Mouse (Mus musculus) heart, embryonic 13.5 days (tissue): ENCODE measurements around the gene Rfx3. TPM values are rescaled to one million over a fixed set of nuclear protein-coding genes. Genes with fewer than 3 reads are reported as not detected.

ENCODE experiments used
- ATAC-seq: fragments of 200-750 bp; cut with Nextera tagmentation; 2 replicates; pipeline ENCODE4 v1.8.0; 2017; ENCODE audit warnings: moderate TSS enrichment; ENCODE audit not compliant: insufficient number of reproducible peaks, low FRiP score, low TSS enrichment; ENCODE audit errors: extremely low read depth
- H3K27ac ChIP-seq: fragments of 300-500 bp; sonication (generic); replicated peaks from 2 replicates; pipeline ENCODE4 v1.5.1; 2015; ENCODE audit warnings: moderate library complexity, mild to moderate bottlenecking, inconsistent platforms
- H3K27me3 ChIP-seq: fragments of 300-500 bp; sonication (generic); replicated peaks from 2 replicates; pipeline ENCODE4 v1.6.1; 2015; ENCODE audit warnings: mild to moderate bottlenecking, inconsistent platforms
- H3K36me3 ChIP-seq: fragments of 300-500 bp; sonication (generic); 2 replicates; pipeline ENCODE4 v1.6.1; 2015; ENCODE audit warnings: mild to moderate bottlenecking, inconsistent platforms
- H3K4me1 ChIP-seq: fragments of 300-500 bp; sonication (generic); 2 replicates; pipeline ENCODE4 v1.6.1; 2015; ENCODE audit warnings: inconsistent platforms
- H3K4me2 ChIP-seq: fragments of 300-500 bp; sonication (generic); 2 replicates; pipeline ENCODE4 v1.6.1; 2015; ENCODE audit warnings: inconsistent platforms, mild to moderate bottlenecking, moderate library complexity
- H3K4me3 ChIP-seq: fragments of 300-500 bp; sonication (generic); 2 replicates; pipeline ENCODE4 v1.5.1; 2015; ENCODE audit warnings: moderate library complexity, mild to moderate bottlenecking, inconsistent platforms
- H3K9ac ChIP-seq: fragments of 300-500 bp; sonication (generic); 2 replicates; pipeline ENCODE4 v1.6.1; 2015; ENCODE audit warnings: inconsistent platforms, mild to moderate bottlenecking, moderate library complexity
- H3K9me3 ChIP-seq: fragments of 300-500 bp; sonication (generic); 2 replicates; pipeline ENCODE4 v1.6.1; 2016; ENCODE audit warnings: inconsistent platforms
- WGBS: fragments of 180-500 bp; shearing (Covaris S2); methylation state at CpG from one replicate; pipeline ENCODE4 v1.1.7; 2015; ENCODE audit warnings: mixed read lengths; 5-methylcytosine and 5-hydroxymethylcytosine counted together
- polyA plus RNA-seq: library from polyadenylated mRNA; unstranded; fragments of >200 nt; fragmentation: Nextera tagmentation; extraction: Ambion mirVana; gene quantifications from 2 replicates; pipeline ENCODE4 v1.2.1, GENCODE M21; 2015

The Rfx3 gene
- polyA plus RNA-seq, 1 experiment from 2014 or later = 5.4 TPM

GRCm38 (mm10) chr19:28002708-28003107, 8.3 kb downstream of the Rfx3 start:
- H3K9ac ChIP-seq = no peak overlapping the region
- 68% methylated on average over 3 of the region's 3 CpGs for WGBS
- ATAC-seq = no peak
- H3K4me3 ChIP-seq = no peak overlapping the region
- no peak overlapping the region for H3K4me2 ChIP-seq
- peaks cover 13% of the 10 kb centered on the region for H3K4me1 ChIP-seq
- no peaks in the 10 kb centered on the region for H3K27me3 ChIP-seq
- no peaks in the 10 kb centered on the region for H3K9me3 ChIP-seq
- peak overlapping the region; percentile 50; the same call in 1 of the 2 replicates for H3K27ac ChIP-seq
- H3K36me3 ChIP-seq = no peaks in the 10 kb centered on the region

- ATAC-seq = no peak
- Histone ChIP-seq H3K4me1 (no peaks in the 10 kb centered on the region), H3K4me2 (no peak overlapping the region), H3K9ac (no peak overlapping the region), H3K9me3 (no peaks in the 10 kb centered on the region), H3K4me3 (no peak overlapping the region), H3K27ac (no peak overlapping the region), H3K36me3 (no peaks in the 10 kb centered on the region), H3K27me3 (no peaks in the 10 kb centered on the region)
- WGBS = 83% methylated on average over 7 of the region's 7 CpGs
Observed at GRCm38 (mm10) chr19:27992800-27993199, 18.2 kb downstream of the Rfx3 start.

- WGBS = 85% methylated on average over 3 of the region's 3 CpGs
- no peak overlapping the region for H3K27ac ChIP-seq
- no peak for ATAC-seq
Observed at GRCm38 (mm10) chr19:27988746-27989145, 22.2 kb downstream of the Rfx3 start.

DNA sequence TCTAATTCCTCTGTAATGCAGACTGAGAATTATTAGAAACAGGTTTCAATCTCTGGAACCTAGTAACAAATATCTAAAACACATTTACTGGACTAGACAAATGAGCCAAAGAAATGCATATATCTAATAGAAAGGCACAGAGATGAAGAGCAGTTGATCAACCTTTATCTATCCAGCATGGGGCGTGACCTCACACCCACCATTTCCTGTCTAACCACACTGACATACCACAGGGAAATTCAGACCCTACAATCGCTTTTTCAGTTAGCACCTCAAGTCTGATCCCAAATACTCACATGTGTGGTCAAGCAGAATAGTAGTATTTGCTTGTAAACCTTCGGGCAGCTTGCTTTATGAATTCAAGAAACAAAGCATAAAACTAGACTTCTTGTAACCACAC, 43.4 kb downstream of the Rfx3 start:
- H3K9me3 ChIP-seq = 0 out of 2 replicates have a peak, but pooled peaks cover 4% of the 10 kb centered on the region
- H3K4me2 ChIP-seq = no peak overlapping the region
- H3K27me3 ChIP-seq = no peaks in the 10 kb centered on the region
- no peak overlapping the region for H3K4me3 ChIP-seq
- H3K4me1 ChIP-seq = peaks cover 4% of the 10 kb centered on the region
- H3K9ac ChIP-seq = no peak overlapping the region
- 70% methylated on average over 3 of the region's 3 CpGs for WGBS
- H3K36me3 ChIP-seq = 0 out of 2 replicates have a peak, but pooled peaks cover 6% of the 10 kb centered on the region
- no peak for ATAC-seq
- no peak overlapping the region for H3K27ac ChIP-seq

More at GRCm38 (mm10) chr19:27988746-27989145, 22.2 kb downstream of the Rfx3 start:
- Histone ChIP-seq H3K4me3 (no peak overlapping the region), H3K36me3 (no peaks in the 10 kb centered on the region), H3K27me3 (no peaks in the 10 kb centered on the region), H3K4me1 (peaks cover 6% of the 10 kb centered on the region; the same call in 1 of the 2 replicates), H3K9me3 (no peaks in the 10 kb centered on the region), H3K4me2 (no peak overlapping the region), H3K9ac (no peak overlapping the region)

GRCm38 (mm10) chr19:27961271-27961670, 49.7 kb downstream of the Rfx3 start:
- Histone ChIP-seq H3K9me3 (no peaks in the 10 kb centered on the region), H3K4me2 (no peak overlapping the region), H3K36me3 (no peaks in the 10 kb centered on the region), H3K9ac (no peak overlapping the region), H3K4me1 (peaks cover 4% of the 10 kb centered on the region), H3K27me3 (no peaks in the 10 kb centered on the region), H3K4me3 (no peak overlapping the region), H3K27ac (no peak overlapping the region)
- 84% methylated on average over 3 of the region's 3 CpGs for WGBS
- ATAC-seq = no peak

DNA sequence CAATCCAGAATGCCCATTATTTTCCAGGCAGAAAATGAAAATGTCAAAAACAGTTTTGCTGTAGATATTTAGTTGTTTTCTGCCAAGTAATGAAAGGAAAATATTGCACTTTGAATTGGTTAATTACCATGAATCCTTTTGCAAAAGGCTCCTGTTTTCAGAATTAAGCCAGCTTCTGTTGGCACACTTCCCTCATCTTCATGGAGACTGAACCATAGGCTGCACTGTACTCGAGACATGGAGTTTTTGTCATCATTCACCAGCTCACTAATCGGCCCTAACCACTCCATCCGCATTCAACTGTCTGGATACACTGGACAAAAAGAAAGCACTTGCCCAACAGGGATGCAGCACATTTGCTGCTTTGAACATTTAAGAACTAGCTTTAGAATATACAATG, 75.5 kb downstream of the Rfx3 start:
- Histone ChIP-seq H3K27me3 (no peaks in the 10 kb centered on the region), H3K27ac (no peak overlapping the region), H3K4me1 (0 out of 2 replicates have a peak, but pooled peaks cover 3% of the 10 kb centered on the region), H3K36me3 (no peaks in the 10 kb centered on the region), H3K4me2 (no peak overlapping the region), H3K4me3 (no peak overlapping the region), H3K9me3 (no peaks in the 10 kb centered on the region), H3K9ac (no peak overlapping the region)
- 65% methylated on average over 3 of the region's 3 CpGs for WGBS
- ATAC-seq = no peak

- H3K4me1 ChIP-seq = peaks cover 7% of the 10 kb centered on the region
- H3K9ac ChIP-seq = no peak overlapping the region
- H3K4me2 ChIP-seq = no peak overlapping the region
- no peak overlapping the region for H3K27ac ChIP-seq
- H3K36me3 ChIP-seq = no peaks in the 10 kb centered on the region
- no peak for ATAC-seq
- H3K27me3 ChIP-seq = no peaks in the 10 kb centered on the region
- no peaks in the 10 kb centered on the region for H3K9me3 ChIP-seq
- H3K4me3 ChIP-seq = no peak overlapping the region
- 94% methylated on average over 2 of the region's 2 CpGs for WGBS
Observed at GRCm38 (mm10) chr19:27931136-27931535, 79.8 kb downstream of the Rfx3 start.

GRCm38 (mm10) chr19:27926378-27926777, 84.6 kb downstream of the Rfx3 start:
- no peaks in the 10 kb centered on the region for H3K9me3 ChIP-seq
- ATAC-seq = no peak

DNA sequence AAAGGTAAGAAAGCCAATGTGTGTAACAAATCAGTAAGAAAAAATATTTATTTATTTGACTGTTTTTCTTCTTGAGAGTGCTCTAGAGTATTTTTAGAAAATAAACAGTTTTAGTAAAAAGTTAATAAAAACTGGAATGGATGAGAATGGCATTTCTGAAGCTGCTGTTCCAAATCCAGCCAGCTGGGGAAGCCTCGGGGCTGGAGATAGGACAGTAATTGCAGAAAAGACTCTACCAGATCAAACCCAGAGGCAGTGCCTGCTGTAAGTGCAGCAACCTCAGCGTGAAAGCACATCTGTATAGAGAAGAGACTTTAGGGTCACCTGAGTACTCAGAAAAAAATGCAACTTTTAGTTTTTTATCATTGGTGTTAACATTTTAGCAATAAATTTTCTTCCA, 91.9 kb downstream of the Rfx3 start:
- H3K4me2 ChIP-seq = no peak overlapping the region

More at GRCm38 (mm10) chr19:27926378-27926777, 84.6 kb downstream of the Rfx3 start:
- H3K27ac ChIP-seq = no peak overlapping the region
- WGBS = 42% methylated on average over 3 of the region's 3 CpGs
- no peaks in the 10 kb centered on the region for H3K27me3 ChIP-seq
- no peak overlapping the region for H3K4me3 ChIP-seq
- peaks cover 5% of the 10 kb centered on the region for H3K4me1 ChIP-seq
- H3K36me3 ChIP-seq = no peaks in the 10 kb centered on the region
- no peak overlapping the region for H3K9ac ChIP-seq
- H3K4me2 ChIP-seq = no peak overlapping the region

DNA sequence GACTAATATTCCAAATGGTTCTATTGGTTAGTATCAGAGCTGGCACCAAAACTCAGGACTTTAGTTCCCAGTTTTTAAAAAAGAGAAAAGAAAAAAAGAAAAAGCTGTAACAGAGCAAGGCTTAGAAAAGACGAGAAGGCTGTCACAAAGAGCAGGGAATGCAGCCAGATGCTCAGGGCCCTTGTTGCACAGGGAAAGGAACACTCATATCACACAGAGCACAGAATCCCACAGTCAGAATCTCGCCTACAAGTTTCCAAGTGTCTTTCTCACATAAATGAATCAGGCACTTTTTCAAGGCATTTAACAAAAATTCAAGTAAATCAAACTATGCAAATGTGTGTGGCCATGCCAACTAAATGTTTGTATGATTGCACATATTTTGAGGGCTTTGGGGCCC, 94.5 kb downstream of the Rfx3 start:
- H3K4me3 ChIP-seq = no peak overlapping the region
- 45% methylated on average over 2 of the region's 2 CpGs for WGBS
- H3K27ac ChIP-seq = no peak overlapping the region
- no peak overlapping the region for H3K9ac ChIP-seq
- H3K4me1 ChIP-seq = 0 out of 2 replicates have a peak, but pooled peaks cover 2% of the 10 kb centered on the region
- no peaks in the 10 kb centered on the region for H3K9me3 ChIP-seq
- H3K36me3 ChIP-seq = no peaks in the 10 kb centered on the region
- no peaks in the 10 kb centered on the region for H3K27me3 ChIP-seq
- H3K4me2 ChIP-seq = no peak overlapping the region
- ATAC-seq = no peak

More for the DNA sequence above, 91.9 kb downstream of the Rfx3 start:
- Histone ChIP-seq H3K4me3 (no peak overlapping the region), H3K27me3 (no peaks in the 10 kb centered on the region), H3K27ac (no peak overlapping the region), H3K36me3 (no peaks in the 10 kb centered on the region), H3K9me3 (no peaks in the 10 kb centered on the region), H3K4me1 (0 out of 2 replicates have a peak, but pooled peaks cover 2% of the 10 kb centered on the region), H3K9ac (no peak overlapping the region)
- WGBS = 39% methylated on average over 2 of the region's 2 CpGs
- no peak for ATAC-seq

DNA sequence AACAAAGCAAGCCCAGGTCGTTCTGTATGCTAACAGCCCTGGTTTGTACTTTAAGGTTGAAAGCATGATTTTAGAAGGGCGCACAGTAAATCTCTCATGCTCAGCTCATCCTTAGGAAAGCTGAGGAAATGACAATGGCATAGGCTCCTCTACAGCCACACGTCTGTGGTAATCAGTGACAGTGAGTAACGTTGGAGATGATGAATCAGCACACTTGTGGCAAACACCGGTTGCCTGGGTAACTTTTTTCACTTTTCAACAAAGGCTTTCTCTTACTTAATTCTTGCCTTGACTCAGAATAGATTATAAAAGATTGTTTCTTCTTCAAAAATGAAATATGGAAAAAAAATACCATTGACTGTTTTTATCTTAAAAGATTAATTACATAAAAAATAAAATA, 104.0 kb downstream of the Rfx3 start:
- no peak for ATAC-seq
- Histone ChIP-seq H3K27me3 (no peaks in the 10 kb centered on the region), H3K9ac (no peak overlapping the region), H3K4me3 (no peak overlapping the region), H3K36me3 (no peaks in the 10 kb centered on the region), H3K4me2 (no peak overlapping the region), H3K4me1 (peaks cover 8% of the 10 kb centered on the region), H3K9me3 (no peaks in the 10 kb centered on the region), H3K27ac (no peak overlapping the region)
- WGBS = 50% methylated on average over 5 of the region's 5 CpGs

DNA sequence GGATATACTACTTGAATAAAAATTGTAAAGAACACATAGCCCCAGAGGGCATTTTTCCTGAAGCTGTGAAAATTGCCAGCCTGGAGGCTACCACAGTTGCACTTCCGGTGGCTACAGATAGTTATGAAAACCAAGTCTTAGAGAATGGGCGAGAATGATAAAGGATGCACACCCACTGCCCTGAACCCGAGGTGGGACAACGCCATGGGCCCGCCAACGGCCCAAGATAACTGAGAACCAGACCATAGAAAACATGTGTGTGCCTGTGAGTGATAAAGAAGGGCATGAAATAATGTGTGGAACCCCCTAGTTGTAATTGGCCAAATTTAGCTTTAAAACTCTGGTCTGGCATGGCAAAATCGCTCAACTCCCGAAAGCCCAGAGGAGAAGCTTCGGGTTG, 105.0 kb downstream of the Rfx3 start:
- H3K4me3 ChIP-seq = no peak overlapping the region
- no peak overlapping the region for H3K27ac ChIP-seq
- no peaks in the 10 kb centered on the region for H3K27me3 ChIP-seq
- ATAC-seq = no peak
- 69% methylated on average over 9 of the region's 9 CpGs for WGBS
- no peaks in the 10 kb centered on the region for H3K36me3 ChIP-seq
- no peak overlapping the region for H3K4me2 ChIP-seq
- no peak overlapping the region for H3K9ac ChIP-seq
- peaks cover 8% of the 10 kb centered on the region for H3K4me1 ChIP-seq
- H3K9me3 ChIP-seq = no peaks in the 10 kb centered on the region
